Mouse (Mus musculus) ES-Bruce4 (cell line): ENCODE data around the gene Noxa1. TPM values are rescaled to one million over a fixed set of nuclear protein-coding genes. Genes with fewer than 3 reads are reported as not detected.

Experiments
- H3K27ac ChIP-seq: 2 replicates; pipeline ENCODE4 v1.5.1; 2012; ENCODE audit warnings: low read length, inconsistent platforms; ENCODE audit not compliant: insufficient read depth
- H3K27me3 ChIP-seq: 2 replicates; pipeline ENCODE4 v1.6.1; 2012; ENCODE audit warnings: mild to moderate bottlenecking, low read length, inconsistent platforms; ENCODE audit not compliant: control insufficient read depth, poor library complexity, insufficient read depth, severe bottlenecking
- H3K36me3 ChIP-seq: 2 replicates; pipeline ENCODE4 v1.6.1; 2012; ENCODE audit warnings: inconsistent platforms, mild to moderate bottlenecking, low read length, moderate library complexity; ENCODE audit not compliant: control insufficient read depth, poor library complexity, insufficient read depth, severe bottlenecking
- H3K4me1 ChIP-seq: one replicate; pipeline ENCODE4 v1.8.1; 2011; ENCODE audit warnings: low read length; ENCODE audit not compliant: control insufficient read depth, insufficient read depth
- H3K4me3 ChIP-seq: 2 replicates; pipeline ENCODE4 v1.5.1; 2011; ENCODE audit warnings: low read depth, mild to moderate bottlenecking, low read length
- H3K9ac ChIP-seq: 2 replicates; pipeline ENCODE4 v1.6.1; 2012; ENCODE audit warnings: low read depth, mild to moderate bottlenecking, inconsistent platforms; ENCODE audit not compliant: poor library complexity, severe bottlenecking
- H3K9me3 ChIP-seq: replicated peaks from 2 replicates; pipeline ENCODE4 v1.6.1; 2012; ENCODE audit warnings: mild to moderate bottlenecking, low read length, inconsistent platforms; ENCODE audit not compliant: control insufficient read depth, poor library complexity, insufficient read depth, severe bottlenecking
- CTCF ChIP-seq: IDR thresholded peaks from one replicate; pipeline ENCODE4 v1.8.1; 2011; ENCODE audit warnings: low read depth, low read length
- EP300 ChIP-seq: IDR thresholded peaks from 2 replicates; pipeline ENCODE4 v1.6.1; 2011; ENCODE audit warnings: low read depth, low read length; ENCODE audit not compliant: insufficient read depth
- POLR2A ChIP-seq: IDR thresholded peaks from one replicate; pipeline ENCODE4 v1.8.1; 2011; ENCODE audit warnings: low read length; ENCODE audit not compliant: insufficient read depth
- polyA plus RNA-seq: library from polyadenylated mRNA; stranded (reverse); fragments of >200 nt; gene quantifications from 2 replicates; pipeline ENCODE4 v1.2.4, GENCODE M21; 2011; ENCODE audit warnings: low read depth; ENCODE audit not compliant: missing spikeins, insufficient read depth, insufficient read length

Gene Noxa1
- polyA plus RNA-seq, 1 experiment = not detected

GRCm38 (mm10) chr2:25120963-25121362, 26.0 kb upstream of the Noxa1 start:
- Histone ChIP-seq H3K36me3 (no peaks in the 10 kb centered on the region), H3K4me1 (no peaks in the 10 kb centered on the region), H3K4me3 (no peak overlapping the region), H3K27ac (no peak overlapping the region), H3K27me3 (no peaks in the 10 kb centered on the region), H3K9ac (no peak overlapping the region), H3K9me3 (0 out of 2 replicates have a peak, but pooled peaks cover 3% of the 10 kb centered on the region)
- TF ChIP-seq CTCF = no peak
- TF ChIP-seq EP300 = no peak

- Histone ChIP-seq H3K9ac (no peak overlapping the region), H3K9me3 (0 out of 2 replicates have a peak, but pooled peaks cover 3% of the 10 kb centered on the region), H3K36me3 (no peaks in the 10 kb centered on the region), H3K4me3 (no peak overlapping the region), H3K4me1 (no peaks in the 10 kb centered on the region), H3K27me3 (no peaks in the 10 kb centered on the region), H3K27ac (no peak overlapping the region)
- TF ChIP-seq EP300 (no peak), POLR2A (no peak)
These were observed 20.5 kb upstream of the Noxa1 start for GRCm38 (mm10) chr2:25115442-25115841.

- Histone ChIP-seq H3K4me3 (no peak overlapping the region), H3K9me3 (0 out of 2 replicates have a peak, but pooled peaks cover 3% of the 10 kb centered on the region), H3K4me1 (no peaks in the 10 kb centered on the region), H3K36me3 (no peaks in the 10 kb centered on the region), H3K27ac (no peak overlapping the region), H3K27me3 (no peaks in the 10 kb centered on the region), H3K9ac (no peak overlapping the region)
- TF ChIP-seq EP300 (no peak), CTCF (no peak), POLR2A (no peak)
These were observed 19.4 kb upstream of the Noxa1 start for GRCm38 (mm10) chr2:25114308-25114707.

GRCm38 (mm10) chr2:25111184-25111791, 16.3 kb upstream of the Noxa1 start:
- Histone ChIP-seq H3K4me3 (no peak overlapping the region), H3K9ac (no peak overlapping the region), H3K9me3 (no peaks in the 10 kb centered on the region), H3K4me1 (no peaks in the 10 kb centered on the region), H3K27me3 (no peaks in the 10 kb centered on the region), H3K36me3 (no peaks in the 10 kb centered on the region), H3K27ac (no peak overlapping the region)
- TF ChIP-seq EP300 = no peak
- TF ChIP-seq POLR2A = no peak
- TF ChIP-seq CTCF = no peak

GRCm38 (mm10) chr2:25110505-25111183, 15.7 kb upstream of the Noxa1 start:
- no peak overlapping the region for H3K27ac ChIP-seq
- H3K27me3 ChIP-seq = no peaks in the 10 kb centered on the region
- H3K4me1 ChIP-seq = no peaks in the 10 kb centered on the region
- no peak overlapping the region for H3K4me3 ChIP-seq
- H3K36me3 ChIP-seq = no peaks in the 10 kb centered on the region
- H3K9me3 ChIP-seq = no peaks in the 10 kb centered on the region
- H3K9ac ChIP-seq = no peak overlapping the region
- TF ChIP-seq EP300 = no peak
- no peak for TF ChIP-seq POLR2A
- TF ChIP-seq CTCF = no peak

- H3K27me3 ChIP-seq = no peaks in the 10 kb centered on the region
- no peak overlapping the region for H3K9ac ChIP-seq
- H3K36me3 ChIP-seq = no peaks in the 10 kb centered on the region
- H3K9me3 ChIP-seq = no peaks in the 10 kb centered on the region
- no peak overlapping the region for H3K27ac ChIP-seq
- H3K4me3 ChIP-seq = no peak overlapping the region
- TF ChIP-seq EP300 = no peak
- TF ChIP-seq CTCF = no peak
- no peaks in the 10 kb centered on the region for H3K4me1 ChIP-seq
These were observed 14.5 kb upstream of the Noxa1 start for GRCm38 (mm10) chr2:25109487-25109886.
